Mouse (Mus musculus) liver, embryonic 14.5 days (tissue): ENCODE results near the gene Bicral. TPM values are rescaled to one million over a fixed set of nuclear protein-coding genes. Genes with fewer than 3 reads are reported as not detected.

Source experiments
- ATAC-seq: fragments of 200-750 bp; cut with Nextera tagmentation; 2 replicates; pipeline ENCODE4 v1.8.0; 2017; ENCODE audit warnings: moderate number of reproducible peaks, mild to moderate bottlenecking, moderate library complexity; ENCODE audit not compliant: insufficient read depth
- DNase-seq, 3 experiments: peaks; one replicate each; pipeline ENCODE4 v3.0.0-alpha.2; 2012 to 2013; ENCODE audit warnings: low read depth in 3 of 3, low spot score in 3 of 3
- H3K27ac ChIP-seq: fragments of 300-500 bp; sonication (generic); 2 replicates; pipeline ENCODE4 v1.5.1; 2014; ENCODE audit warnings: moderate library complexity, mild to moderate bottlenecking, control low read depth, inconsistent platforms
- H3K27me3 ChIP-seq: fragments of 300-500 bp; sonication (generic); 2 replicates; pipeline ENCODE4 v1.6.1; 2014; ENCODE audit warnings: mild to moderate bottlenecking, low read length, moderate library complexity; ENCODE audit not compliant: control insufficient read depth, insufficient read depth
- H3K36me3 ChIP-seq: fragments of 300-500 bp; sonication (generic); replicated peaks from 2 replicates; pipeline ENCODE4 v1.6.1; 2014; ENCODE audit warnings: low read depth; ENCODE audit not compliant: control insufficient read depth, insufficient read depth
- H3K4me1 ChIP-seq, 2 experiments: fragments of 200-500 bp in 1 of 2; fragments of 300-500 bp in 1 of 2; sonication (generic) in 1 of 2; replicated peaks; 2 replicates each; pipeline ENCODE4 v1.6.1; 2012 to 2014; ENCODE audit warnings: antibody characterized with exemption in 1 of 2, inconsistent platforms in 1 of 2, low read length in 1 of 2; ENCODE audit not compliant: control insufficient read depth in 2 of 2, insufficient read depth in 2 of 2
- H3K4me2 ChIP-seq: fragments of 300-500 bp; sonication (generic); 2 replicates; pipeline ENCODE4 v1.6.1; 2014; ENCODE audit warnings: low read depth, mild to moderate bottlenecking, control low read depth, moderate library complexity
- H3K4me3 ChIP-seq, 2 experiments: fragments of 200-500 bp in 1 of 2; fragments of 300-500 bp in 1 of 2; sonication (generic) in 1 of 2; 2 replicates each; pipeline ENCODE4 v1.5.1; 2012 to 2014; ENCODE audit warnings: low read depth in 2 of 2, low read length in 2 of 2, mild to moderate bottlenecking in 2 of 2, control low read depth in 1 of 2, inconsistent platforms in 1 of 2, moderate library complexity in 1 of 2; ENCODE audit not compliant: insufficient read depth in 1 of 2
- H3K9ac ChIP-seq: fragments of 300-500 bp; sonication (generic); replicated peaks from 2 replicates; pipeline ENCODE4 v1.6.1; 2014; ENCODE audit warnings: mild to moderate bottlenecking, control low read depth, moderate library complexity
- H3K9me3 ChIP-seq: fragments of 300-500 bp; sonication (generic); 2 replicates; pipeline ENCODE4 v1.6.1; 2016; ENCODE audit warnings: low read length, mixed read lengths; ENCODE audit not compliant: control insufficient read depth
- CTCF ChIP-seq: IDR thresholded peaks from 2 replicates; pipeline ENCODE4 v1.5.1; 2016; ENCODE audit warnings: antibody characterized with exemption, low read depth, control low read depth
- EP300 ChIP-seq: IDR thresholded peaks from 2 replicates; pipeline ENCODE4 v1.6.1; 2016; ENCODE audit warnings: antibody characterized with exemption, low read depth
- WGBS: fragments of 180-500 bp; shearing (Covaris S2); extraction: QIAGEN DNeasy Blood & Tissue Kit; methylation state at CpG from one replicate; pipeline ENCODE4 v1.1.7; 2014; ENCODE audit not compliant: insufficient replicate concordance; 5-methylcytosine and 5-hydroxymethylcytosine counted together
- polyA plus RNA-seq, 2 experiments: library from polyadenylated mRNA; depleted of rRNA in 1 of 2; stranded (reverse) in 1 of 2; unstranded in 1 of 2; fragments of >200 nt; fragmentation: Nextera tagmentation in 1 of 2; extraction: Ambion mirVana in 1 of 2; gene quantifications; 2 replicates each; pipeline versions ENCODE4 v1.2.1 to v1.2.3; 2012 to 2014

The Bicral gene
- polyA plus RNA-seq, 2 experiments = 3.0 to 3.4 TPM

DNA sequence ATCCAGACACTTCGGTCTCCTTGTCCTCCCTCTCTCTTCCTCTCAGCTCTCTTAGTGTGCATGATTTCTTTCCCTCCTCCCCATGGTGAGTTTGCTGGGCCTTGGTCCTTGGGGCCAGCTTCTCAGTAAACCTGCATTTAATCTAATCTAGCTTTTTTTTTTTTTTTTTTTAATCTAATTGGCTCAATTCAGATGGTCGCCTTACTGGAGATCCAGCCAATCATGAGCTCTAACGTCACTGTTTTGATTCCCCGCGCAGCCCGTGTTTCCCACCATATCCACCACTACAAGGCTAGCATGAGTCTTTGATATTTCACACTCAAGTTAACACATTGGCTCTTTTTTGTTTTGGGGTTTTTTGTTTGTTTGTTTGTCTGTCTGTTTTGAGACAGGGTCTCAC is 43.8 kb downstream of the Bicral start:
- DNase-seq (no peak), ATAC-seq (no peak)
- no peak for TF ChIP-seq CTCF
- TF ChIP-seq EP300 = no peak
- no peaks in the 10 kb centered on the region for H3K9me3 ChIP-seq
- no peaks in the 10 kb centered on the region for H3K27me3 ChIP-seq
- peaks cover 6% of the 10 kb centered on the region for H3K36me3 ChIP-seq
- no peak overlapping the region for H3K4me3 ChIP-seq
- no peak overlapping the region for H3K9ac ChIP-seq
- H3K27ac ChIP-seq = no peak overlapping the region
- 75% methylated on average over 6 of the region's 6 CpGs for WGBS
- no peak overlapping the region for H3K4me2 ChIP-seq
- peaks cover 17 to 28% of the 10 kb centered on the region in 2 experiments for H3K4me1 ChIP-seq

DNA sequence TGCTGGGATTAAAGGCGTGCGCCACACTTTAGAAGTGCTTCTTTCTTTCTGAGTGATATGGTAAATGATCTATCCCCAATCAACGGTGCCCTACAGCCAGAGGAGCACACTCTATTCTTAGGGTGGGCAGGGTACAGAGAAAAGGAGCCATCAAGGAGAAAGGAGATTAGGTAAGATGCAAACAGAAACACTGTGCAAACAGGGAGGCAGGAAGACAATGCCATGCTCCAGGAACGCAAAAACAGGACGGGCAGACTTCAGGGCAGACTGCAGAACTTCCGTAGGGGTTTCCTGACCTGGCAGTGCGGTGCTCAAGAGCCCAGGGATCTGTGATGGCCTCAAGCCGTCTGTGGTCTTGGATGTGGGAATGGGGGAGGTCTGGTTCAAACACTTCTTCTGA is 44.6 kb downstream of the Bicral start:
- Histone ChIP-seq H3K36me3 (peaks cover 13% of the 10 kb centered on the region), H3K9ac (no peak overlapping the region), H3K4me2 (no peak overlapping the region), H3K27me3 (no peaks in the 10 kb centered on the region), H3K9me3 (no peaks in the 10 kb centered on the region), H3K4me1 (peaks cover 12 to 22% of the 10 kb centered on the region in 2 experiments), H3K27ac (no peak overlapping the region), H3K4me3 (no peak overlapping the region)
- no peak for TF ChIP-seq EP300
- no peak for TF ChIP-seq CTCF
- DNase-seq (no peak), ATAC-seq (no peak)
- 79% methylated on average over 8 of the region's 8 CpGs for WGBS

DNA sequence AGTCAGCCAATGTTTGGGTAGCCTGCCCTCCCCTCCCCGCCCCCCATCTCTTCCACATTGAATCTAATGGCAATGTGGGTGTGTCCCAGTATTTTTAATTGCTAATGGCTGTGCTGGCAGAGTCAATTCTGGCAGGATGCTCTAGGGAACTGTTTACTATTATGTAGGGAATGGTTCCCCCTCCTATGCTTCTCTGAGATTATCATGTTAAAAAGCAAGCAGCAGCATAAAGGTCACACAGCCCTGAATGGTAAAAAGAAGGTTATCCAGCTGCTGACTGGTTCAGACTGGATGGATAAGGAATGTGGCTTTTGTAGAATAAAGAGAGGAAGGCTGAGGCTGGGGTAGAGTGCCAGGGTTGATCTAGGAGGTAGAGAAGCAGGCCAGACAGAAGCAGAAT is 45.8 kb downstream of the Bicral start:
- DNase-seq (no peak), ATAC-seq (no peak)
- no peak overlapping the region for H3K27ac ChIP-seq
- 76% methylated on average over 1 of the region's 1 CpGs for WGBS
- H3K36me3 ChIP-seq = peaks cover 18% of the 10 kb centered on the region
- H3K4me1 ChIP-seq = peaks cover 3 to 12% of the 10 kb centered on the region in 2 experiments
- H3K9me3 ChIP-seq = no peaks in the 10 kb centered on the region
- no peak overlapping the region for H3K4me3 ChIP-seq
- no peaks in the 10 kb centered on the region for H3K27me3 ChIP-seq
- no peak overlapping the region for H3K9ac ChIP-seq
- H3K4me2 ChIP-seq = no peak overlapping the region
- TF ChIP-seq EP300 (no peak), CTCF (no peak)

DNA sequence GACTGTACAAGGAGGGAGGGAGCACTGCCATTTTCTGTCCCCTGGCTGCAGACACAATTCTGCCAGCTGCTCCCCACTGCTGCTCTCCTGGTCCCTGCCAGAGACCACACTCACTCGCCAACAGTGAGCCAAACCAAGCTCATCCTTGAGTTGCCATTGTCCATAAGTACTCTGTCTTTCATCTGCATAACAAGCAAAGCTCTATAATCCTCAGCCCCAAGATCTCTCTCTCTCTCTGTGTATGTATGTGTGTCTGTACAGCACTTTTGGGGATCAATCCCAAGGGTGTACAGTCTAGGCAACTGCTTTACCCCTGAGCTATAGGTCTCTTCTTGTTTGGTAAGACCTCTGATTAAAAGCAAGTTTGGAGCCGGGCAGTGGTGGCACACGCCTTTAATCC is 47.6 kb downstream of the Bicral start:
- DNase-seq (no peak), ATAC-seq (no peak)
- H3K36me3 ChIP-seq = peaks cover 30% of the 10 kb centered on the region
- peaks cover 0 to 2% of the 10 kb centered on the region in 2 experiments; a peak in 1 of 4 replicates for H3K4me1 ChIP-seq
- H3K27me3 ChIP-seq = no peaks in the 10 kb centered on the region
- no peak overlapping the region for H3K9ac ChIP-seq
- H3K27ac ChIP-seq = no peak overlapping the region
- H3K4me2 ChIP-seq = no peak overlapping the region
- 79% methylated on average over 3 of the region's 3 CpGs for WGBS
- no peaks in the 10 kb centered on the region for H3K9me3 ChIP-seq
- TF ChIP-seq EP300 (no peak), CTCF (no peak)
- H3K4me3 ChIP-seq = no peak overlapping the region

DNA sequence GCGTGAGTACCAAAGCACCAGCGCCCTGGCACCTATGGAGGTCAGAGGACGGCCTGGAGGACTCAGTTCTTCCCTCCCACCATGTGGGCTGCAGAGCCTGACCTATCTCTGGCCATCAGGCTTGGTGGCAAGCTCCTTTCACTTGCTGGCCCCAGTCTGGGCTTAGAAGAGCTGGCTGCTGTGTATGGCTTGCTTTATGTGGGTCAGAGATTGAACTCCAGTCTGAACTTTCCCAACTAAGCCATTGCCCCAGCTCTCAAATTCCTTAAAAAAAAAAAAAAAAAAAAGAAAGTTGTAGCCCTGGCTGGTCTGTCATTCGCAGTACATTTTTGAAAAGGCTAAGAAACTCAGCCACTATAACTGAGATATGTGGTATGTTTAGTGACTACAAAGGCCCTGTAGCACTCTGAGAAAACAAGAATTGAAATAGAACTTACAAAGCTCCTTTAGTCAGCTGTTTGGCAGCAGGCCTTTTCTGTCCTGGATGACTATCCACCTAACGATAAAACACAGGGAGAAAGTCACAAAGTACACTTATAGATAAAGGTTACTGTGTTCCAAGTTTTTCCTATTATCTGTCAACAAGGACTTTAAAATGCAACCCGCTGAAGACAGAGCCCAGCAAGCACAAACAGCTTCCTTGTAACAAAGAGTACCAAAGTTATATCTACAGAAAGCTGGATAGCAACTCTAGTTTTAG is 49.0 kb downstream of the Bicral start:
- 81% methylated on average over 6 of the region's 6 CpGs for WGBS
- ATAC-seq = no peak
- no peaks in the 10 kb centered on the region for H3K4me1 ChIP-seq
- H3K9ac ChIP-seq = no peak overlapping the region
- no peak for DNase-seq
- TF ChIP-seq CTCF (no peak), EP300 (no peak)
- H3K4me3 ChIP-seq = no peak overlapping the region
- H3K36me3 ChIP-seq = peaks cover 30% of the 10 kb centered on the region
- H3K27me3 ChIP-seq = no peaks in the 10 kb centered on the region
- no peak overlapping the region for H3K27ac ChIP-seq
- H3K9me3 ChIP-seq = no peaks in the 10 kb centered on the region
- no peak overlapping the region for H3K4me2 ChIP-seq
